Mouse (Mus musculus): Measurements from ENCODE around the gene Olfr1229.

Olfr1229 gene

DNA sequence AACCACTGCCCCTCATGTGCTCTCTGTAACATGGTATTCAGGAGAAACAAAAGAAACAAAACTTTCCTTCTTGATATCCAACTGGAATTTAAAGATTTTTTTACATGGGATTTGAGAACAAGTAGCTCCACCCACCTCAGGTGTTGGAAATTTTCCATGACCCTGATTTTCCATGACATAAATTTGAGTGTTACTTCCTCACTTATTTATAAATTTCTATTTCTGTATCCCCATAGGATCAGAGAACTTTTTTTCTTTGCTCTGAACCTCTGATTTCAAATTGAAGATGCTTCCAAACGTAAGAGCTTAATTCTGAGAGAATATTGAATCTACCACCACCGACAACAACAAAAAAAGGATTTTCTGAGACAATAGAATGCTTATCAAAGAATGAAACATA is at the start of gene Olfr1229:
TSS of gene Olfr1229 (minus strand) at position 101 of the 400 bp plus-strand sequence.
- no peak for DNase-seq

DNA sequence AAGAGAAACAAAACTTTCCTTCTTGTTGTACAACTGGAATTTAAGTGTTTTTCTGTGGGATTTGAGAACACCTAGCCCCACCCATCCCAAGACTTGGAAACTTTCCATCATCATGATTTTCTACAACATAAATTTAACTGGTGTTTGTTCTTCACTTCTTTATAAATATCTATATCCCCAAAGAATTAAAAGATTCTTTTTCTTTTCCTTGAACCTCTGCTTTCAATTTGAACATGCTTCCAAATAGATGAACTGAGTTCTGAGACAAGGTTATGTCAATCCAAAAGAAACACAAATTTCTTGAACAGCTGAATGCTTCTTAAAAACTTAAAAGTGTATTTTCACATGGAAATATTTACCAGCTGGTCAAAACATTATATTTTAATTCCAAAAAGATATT is 41.8 kb upstream of the Olfr1229 start, which contains the start of gene Olfr1232:
TSS of gene Olfr1232 (minus strand) at position 101 of the 400 bp plus-strand sequence.
- DNase-seq, result no peak

DNA sequence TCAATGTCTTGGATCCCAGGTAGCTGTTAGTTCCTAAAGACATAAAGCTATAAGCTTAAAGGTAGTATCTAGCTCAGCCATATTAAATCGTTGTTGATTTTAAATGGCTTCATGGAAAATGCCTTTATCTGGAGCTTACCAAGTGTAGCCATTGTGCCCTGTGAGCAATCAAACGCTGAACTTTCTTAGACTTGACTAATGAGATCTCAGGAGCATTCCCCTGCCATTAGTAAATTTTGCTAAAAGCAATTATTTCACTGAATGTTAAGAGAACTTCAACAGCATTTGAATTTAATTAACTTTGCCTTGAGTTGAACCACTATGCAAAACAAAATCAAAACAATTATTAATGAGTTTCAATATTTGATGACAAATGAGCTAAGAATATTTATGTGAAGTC is 19.2 kb upstream of the Olfr1229 start, which contains the start of gene Olfr1231:
TSS of gene Olfr1231 (minus strand) at position 101 of the 400 bp plus-strand sequence.
- DNase-seq, result no peak

DNA sequence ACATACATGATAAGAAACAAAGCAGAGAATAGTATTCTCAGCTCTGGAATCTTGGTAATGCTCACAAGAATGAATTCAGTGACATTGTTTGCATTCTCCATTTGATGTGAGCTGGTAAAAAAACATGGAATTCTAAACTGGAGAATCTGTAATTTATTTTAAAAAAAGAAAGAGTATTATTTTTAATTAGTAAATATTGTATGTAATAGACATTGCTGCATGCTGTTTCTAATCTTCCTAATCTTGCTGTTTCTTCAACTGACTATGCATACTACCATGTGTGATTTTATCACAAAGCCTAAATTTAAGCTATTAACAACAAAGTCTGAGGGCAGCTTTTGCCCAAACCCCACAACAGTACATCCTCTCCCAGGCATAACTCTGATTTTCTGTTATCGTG is 9.4 kb upstream of the Olfr1229 start, which contains the start of gene Olfr1230:
TSS of gene Olfr1230 (minus strand) at position 101 of the 400 bp plus-strand sequence.
- no peak for DNase-seq

DNA sequence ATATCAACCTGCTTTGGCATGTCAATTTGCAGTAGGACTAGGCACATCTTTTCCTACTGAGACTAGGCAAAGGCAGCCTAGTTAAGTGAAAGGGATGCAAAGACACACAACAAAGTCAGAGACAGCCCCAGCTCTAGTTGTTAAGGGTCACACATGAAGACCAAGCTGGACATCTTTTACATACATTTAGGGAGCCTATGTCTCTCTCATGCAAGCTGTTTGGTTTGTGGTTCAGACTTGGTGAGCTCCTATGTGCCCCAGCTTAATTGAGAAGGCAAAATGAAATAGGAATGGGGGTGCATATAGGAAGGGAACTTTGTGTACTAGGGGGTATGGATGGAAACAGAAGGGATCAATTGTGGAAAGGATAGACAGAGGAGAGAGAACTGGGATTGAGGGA is 33.9 kb downstream of the Olfr1229 start, which contains the start of gene Olfr1228:
TSS of gene Olfr1228 (minus strand) at position 101 of the 400 bp plus-strand sequence.
- no peak for DNase-seq
